Mouse (Mus musculus): ENCODE measurements around the gene Ssc4d.

The Ssc4d gene

GRCm38 (mm10) chr5:135974365-135974764, at the start of gene Ssc4d:
Gene Ssc4d (minus strand): TSS chr5:135974531.
- CTCF ChIA-PET = no interaction called here

DNA sequence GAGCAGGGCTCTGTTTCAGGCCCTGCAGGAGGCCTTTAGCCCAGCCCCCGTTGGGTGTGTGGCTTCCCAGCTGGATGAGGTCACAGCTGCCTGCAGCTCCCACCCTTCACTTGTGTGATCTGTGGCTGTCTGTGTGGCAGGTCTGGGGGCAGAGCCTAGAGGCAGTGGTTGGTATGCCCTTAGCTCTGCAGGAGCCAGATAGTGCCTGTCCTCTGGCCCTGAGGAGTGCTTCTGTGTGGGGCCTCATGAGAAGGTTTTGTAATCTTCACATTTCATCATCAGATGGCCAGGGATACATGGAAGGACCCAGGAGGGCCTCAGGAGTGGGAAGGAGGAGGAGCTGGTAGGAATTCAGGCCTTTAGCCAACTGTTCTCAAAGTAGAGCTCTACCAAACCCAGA, 45.6 kb upstream of the Ssc4d start:
- CTCF ChIA-PET = interaction anchor here (0.5 kb wide), 1 partner anchor 27 kb away, joined by 3 read pairs; no protein-coding TSS in a partner anchor

DNA sequence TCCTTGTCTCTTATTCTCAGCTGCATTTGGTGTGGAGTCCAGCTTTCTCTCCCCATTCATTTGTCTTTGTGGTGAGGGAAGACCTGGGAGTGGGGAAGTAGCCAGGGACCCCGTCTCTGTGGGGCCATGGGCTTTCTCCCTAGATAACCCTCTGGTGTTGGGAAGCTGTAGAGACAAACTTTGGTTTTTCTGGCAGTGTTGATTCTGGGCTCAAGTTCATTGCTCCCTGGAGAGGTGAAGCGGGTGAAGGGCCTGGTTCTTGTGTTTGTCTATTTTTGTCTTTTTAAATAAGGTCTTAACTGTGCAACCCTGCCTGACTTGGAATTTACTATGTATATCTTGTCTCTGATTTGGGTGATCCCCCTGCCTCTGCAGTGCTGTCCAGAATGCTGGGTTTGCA, 44.4 kb upstream of the Ssc4d start:
- CTCF ChIA-PET = no interaction called here

DNA sequence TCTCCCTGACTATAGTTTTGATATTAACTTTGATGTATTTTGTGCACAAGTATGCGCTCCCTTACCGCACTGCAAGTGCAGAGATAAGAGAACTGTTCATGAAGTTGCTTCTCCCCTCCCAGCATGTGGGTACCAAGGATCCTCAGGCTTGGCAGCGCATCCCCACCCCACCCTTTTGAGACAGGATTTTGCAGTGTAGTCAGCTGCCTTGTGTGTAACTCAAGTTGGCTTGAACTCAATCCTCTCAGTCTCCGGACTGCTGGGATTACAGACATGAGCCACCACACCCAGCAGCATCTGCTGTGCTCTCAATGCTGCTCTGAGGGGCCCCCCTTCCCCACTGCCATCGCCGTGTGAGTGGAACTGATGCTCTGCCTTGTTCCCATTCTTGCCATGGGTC, 42.9 kb upstream of the Ssc4d start:
- CTCF ChIA-PET = interaction anchor here (0.7 kb wide), 1 partner anchor 36 kb away, joined by 4 read pairs; no protein-coding TSS in a partner anchor

GRCm38 (mm10) chr5:136016014-136016876, 41.9 kb upstream of the Ssc4d start:
- CTCF ChIA-PET = no interaction called here

DNA sequence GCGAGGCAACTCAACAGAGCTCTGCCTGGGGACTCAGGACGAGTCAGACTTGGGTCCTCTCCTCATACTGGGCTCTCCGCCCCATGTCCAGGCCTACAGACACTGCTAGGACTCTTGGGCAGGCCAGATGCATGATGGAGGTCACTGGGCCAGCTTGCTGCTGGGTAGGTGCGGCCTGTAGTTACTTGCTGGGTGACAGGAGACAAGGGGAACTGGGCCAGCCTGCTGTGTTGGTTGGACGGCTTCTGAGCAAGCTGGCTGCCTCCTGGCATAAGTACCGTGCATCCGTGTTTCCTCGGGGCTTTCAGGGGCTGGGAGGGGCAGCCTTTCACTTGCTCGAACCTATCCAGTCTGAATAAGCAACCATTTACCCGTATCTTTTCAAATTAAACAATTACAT, 41.3 kb upstream of the Ssc4d start:
- CTCF ChIA-PET = interaction anchor here (0.5 kb wide), 1 partner anchor 32 kb away, joined by 4 read pairs; no protein-coding TSS in a partner anchor

DNA sequence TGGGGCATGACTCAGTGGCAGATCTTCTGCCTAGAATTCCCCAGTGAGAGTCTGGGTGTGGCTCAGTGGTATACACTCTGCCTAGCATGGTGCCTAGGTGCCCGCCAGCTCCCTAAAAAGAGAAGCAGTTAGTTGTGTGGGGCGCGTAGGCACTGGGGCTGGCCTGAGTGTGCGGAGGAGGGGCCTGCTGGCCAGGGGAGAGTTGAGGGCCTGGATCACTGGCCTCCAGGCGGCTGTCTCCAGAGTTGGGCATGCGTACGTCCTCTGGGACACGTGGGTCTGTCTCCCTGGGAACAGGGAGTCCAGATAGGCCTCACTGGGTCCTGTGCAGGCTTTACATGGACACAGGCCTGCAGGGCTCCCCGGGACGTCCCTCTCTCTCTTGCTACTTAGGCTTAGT, 40.5 kb upstream of the Ssc4d start:
- CTCF ChIA-PET = interaction anchor here (0.5 to 0.6 kb wide), 3 partner anchors 33 to 694 kb away, joined by 4 to 21 read pairs (median 8); no protein-coding TSS in a partner anchor

DNA sequence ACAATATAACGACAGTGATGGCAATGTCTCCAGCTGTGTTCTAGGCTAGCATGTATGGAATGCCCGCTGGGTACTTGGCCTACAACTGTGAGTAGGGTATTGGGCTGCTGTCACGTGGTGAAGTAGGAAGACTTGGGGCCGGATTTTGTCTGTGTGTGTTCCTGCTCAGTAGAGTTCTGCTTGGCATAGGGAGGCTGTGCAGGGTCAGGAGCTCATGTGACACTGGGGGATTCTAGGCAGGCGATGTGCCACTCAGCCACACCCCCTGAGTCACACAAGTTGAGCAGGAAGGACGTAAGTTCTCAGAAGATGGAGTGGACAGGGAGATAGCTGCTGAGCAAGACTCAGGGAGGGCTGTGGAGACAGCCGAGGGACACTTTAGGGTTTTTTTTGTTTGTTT, 33.4 kb upstream of the Ssc4d start:
- CTCF ChIA-PET = no interaction called here

DNA sequence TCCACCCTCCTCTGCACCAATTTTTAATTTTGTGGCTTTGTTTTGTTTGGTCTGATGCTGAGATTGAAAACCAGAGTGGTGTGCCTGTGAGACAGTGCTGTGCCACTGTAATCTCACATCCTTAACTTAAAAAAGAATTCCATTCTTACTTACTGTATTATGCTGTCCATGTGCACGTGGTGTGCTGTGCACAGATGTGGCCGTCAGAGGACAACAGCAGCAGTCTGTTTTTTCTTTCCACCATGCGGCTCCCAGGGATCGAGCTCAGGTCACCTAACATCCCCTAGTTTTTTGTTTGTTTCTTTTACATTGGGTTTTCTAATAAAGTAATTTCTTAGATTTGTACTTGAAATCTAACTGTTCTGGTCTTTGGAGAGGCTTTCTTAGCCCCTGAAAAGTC, 30.2 kb upstream of the Ssc4d start:
- CTCF ChIA-PET = no interaction called here

- CTCF ChIA-PET = interaction anchor here (0.6 to 0.7 kb wide), 2 partner anchors 108 to 480 kb away, joined by 3 read pairs; no protein-coding TSS in a partner anchor
Measured at GRCm38 (mm10) chr5:136002751-136003151, 28.4 kb upstream of the Ssc4d start.

DNA sequence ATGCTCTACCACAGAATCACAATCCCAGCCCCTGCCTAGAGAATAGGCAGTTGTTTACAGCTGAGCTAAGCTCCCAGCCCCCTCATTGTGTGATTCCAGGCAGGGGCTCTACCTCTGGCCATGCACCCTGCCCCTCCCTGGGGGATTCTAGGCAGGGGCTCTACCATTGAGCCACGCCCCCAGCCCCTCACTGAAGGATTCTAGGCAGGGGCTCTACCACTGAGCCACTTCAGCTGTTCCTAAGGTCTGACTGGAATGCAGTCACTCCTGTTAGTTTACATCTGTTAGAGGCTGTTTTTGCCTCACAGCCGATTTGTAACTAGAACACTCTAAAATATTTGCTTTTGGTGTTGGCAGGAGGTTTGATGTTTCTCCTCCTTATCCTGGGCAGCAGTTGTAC, 28.0 kb upstream of the Ssc4d start:
- CTCF ChIA-PET = interaction anchor here (0.7 kb wide), 1 partner anchor 108 kb away, joined by 3 read pairs; no protein-coding TSS in a partner anchor

DNA sequence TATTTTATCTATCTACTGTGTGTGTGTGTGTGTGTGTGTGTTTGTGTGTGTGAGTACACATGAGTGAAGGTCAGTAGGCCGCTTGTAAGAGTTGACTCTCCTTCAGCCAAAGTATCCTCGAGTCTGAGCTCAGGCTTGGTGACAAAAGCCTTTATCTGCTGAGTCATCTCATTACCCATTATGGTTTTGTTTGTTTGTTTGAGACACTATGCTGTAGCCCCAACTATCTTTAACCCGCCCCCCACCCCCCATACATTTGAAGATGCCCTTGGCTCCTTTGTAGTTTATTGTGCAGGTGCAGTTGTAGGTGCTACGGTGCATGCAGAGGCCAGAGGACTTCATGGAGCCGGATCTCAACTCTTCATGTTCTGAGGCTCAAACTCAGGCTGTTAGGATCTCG, 26.9 kb upstream of the Ssc4d start:
- CTCF ChIA-PET = no interaction called here

DNA sequence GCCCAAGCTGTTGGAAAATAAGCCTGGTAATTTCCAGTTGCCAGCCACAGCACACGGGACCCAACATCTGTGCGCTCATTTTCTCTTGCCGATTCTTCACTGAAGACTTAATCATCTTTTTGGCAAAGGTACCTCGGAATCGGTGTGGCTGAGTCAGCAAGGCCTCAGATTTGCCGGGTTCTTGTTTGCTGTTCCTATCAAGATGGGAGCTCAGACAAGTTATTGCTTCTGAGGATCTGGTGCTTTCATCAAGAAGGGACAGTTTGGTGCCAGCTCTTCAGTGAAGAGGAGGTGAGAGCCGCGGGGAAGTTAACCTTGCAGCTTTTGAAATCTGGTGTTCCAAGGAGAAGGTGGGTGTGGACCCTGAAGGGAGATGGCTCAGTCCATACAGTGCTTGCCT, 21.8 kb upstream of the Ssc4d start:
- CTCF ChIA-PET = interaction anchor here (0.9 kb wide), 1 partner anchor 56 kb away, joined by 3 read pairs; no protein-coding TSS in a partner anchor

DNA sequence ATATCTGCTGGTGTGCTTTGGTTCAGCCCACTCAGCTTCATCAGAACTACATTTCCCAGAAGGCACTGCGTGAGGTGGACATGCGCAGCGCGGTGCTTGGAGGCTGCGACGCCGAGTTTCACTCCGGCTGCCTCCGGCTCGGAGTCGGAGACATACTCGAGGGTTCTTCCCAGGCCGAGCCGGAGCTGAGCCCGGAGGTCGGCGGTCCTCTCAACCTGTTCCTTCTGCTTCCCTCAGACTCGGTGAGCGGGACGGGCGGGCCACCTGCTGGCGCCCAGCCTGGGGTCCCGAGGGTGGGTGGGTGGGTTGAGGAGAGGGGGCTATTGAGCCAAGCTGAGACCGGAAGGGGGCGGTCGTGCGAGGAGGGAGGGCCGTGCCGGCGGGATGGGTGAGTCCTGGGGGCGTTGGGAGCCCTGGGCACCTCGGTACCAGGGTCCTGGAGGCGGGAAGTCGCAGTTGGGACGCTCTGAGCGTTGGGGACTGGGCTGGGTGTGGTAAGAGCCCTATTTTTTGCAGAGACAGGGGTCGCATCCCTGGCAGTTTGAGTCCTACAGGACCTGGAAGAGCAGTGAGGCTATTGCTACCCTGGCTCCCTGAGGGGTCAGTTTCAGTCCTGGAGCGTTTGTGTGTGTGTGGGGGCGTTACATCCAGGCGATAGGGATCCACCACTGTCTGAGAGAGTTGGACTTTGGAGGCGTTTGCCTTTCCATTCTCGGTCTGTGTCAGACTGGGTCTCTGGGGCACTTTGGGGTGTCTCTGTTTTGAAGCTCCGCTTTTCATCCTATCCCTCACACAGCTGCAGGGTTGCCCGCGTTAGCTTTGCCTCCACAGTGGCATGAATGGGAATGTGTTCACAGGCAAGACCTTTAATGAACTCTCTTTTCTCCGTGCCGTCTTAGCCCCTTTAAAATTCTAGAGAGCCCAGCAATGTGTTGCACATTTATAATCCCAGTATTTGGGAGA, 20.7 kb upstream of the Ssc4d start, which contains the start of gene Dtx2:
TSS of gene Dtx2 (plus strand) at position 76 of the 963 bp plus-strand sequence.
- CTCF ChIA-PET = interaction anchor here (0.9 kb wide), 2 partner anchors 33 to 57 kb away, joined by 3 to 5 read pairs; no protein-coding TSS in a partner anchor

DNA sequence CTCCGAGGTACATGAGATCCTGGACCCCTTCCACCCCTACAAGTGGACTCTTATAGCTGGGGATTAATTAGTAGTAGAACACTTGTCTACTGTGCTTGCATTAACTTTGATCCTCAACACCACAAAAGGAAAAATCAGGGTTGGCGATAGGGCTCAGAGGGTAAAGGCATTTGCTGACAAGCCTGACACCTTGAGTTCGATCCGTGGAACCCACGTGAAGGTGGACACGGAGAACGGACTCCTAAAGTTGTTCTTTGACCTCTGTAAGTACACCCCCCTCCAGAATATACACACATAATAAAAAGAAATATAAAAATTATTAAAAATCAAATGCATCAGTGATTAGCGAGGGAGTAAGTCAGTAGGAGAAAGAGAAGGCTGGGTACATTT, 20.0 kb upstream of the Ssc4d start:
- CTCF ChIA-PET = interaction anchor here (0.9 kb wide), 1 partner anchor 34 kb away, joined by 5 read pairs; no protein-coding TSS in a partner anchor

- CTCF ChIA-PET = interaction anchor here (0.7 to 1.0 kb wide), 3 partner anchors 27 to 55 kb away, joined by 3 to 5 read pairs (median 3); no protein-coding TSS in a partner anchor
Measured at GRCm38 (mm10) chr5:135993381-135993965, 19.1 kb upstream of the Ssc4d start.

- CTCF ChIA-PET = no interaction called here
Measured at GRCm38 (mm10) chr5:135990601-135991000, 16.3 kb upstream of the Ssc4d start.

DNA sequence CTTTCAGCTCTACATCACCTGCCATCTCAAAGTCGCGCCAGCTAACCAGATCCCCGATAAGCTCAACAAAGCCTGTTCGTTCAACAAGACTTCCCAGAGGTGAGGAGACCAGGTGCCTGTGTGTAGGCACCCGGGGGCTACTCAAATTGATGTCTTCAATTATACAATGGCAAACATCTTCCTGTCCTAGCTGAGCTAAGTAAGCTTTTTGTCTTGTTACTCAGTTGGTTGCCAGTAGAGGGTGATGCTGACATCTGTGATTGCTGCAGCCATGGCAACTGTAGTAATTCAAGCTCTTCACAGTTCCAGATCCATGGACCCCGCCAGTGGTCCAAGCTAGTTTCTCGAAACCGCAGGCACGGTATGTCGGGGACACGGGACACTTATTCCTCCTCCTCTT, 12.9 kb upstream of the Ssc4d start:
- CTCF ChIA-PET = interaction anchor here (0.6 kb wide), 1 partner anchor 59 kb away, joined by 3 read pairs; no protein-coding TSS in a partner anchor

DNA sequence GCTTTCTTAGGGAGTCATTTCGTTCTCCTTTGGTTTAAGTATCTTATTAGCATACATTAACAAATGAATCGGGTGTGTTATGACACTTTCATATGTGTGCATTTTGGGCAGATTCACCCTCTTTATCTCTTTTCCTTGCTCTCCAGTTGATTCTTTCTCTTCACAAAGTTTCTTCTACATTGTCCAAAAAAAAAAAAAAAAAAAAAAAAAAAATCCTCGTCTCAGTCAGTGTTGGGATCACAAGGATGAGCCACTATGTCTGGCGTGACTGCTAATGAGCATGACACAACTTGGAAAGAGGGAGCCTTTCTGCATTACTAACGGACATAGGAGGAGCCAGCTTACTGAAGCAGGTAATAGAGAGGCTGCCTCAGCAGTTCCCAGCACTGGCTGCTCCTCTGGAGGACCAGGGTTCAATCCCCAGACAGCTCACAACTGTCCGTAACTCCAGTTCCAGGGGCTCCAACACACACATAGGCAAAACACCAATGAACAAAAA, 10.3 kb upstream of the Ssc4d start:
- CTCF ChIA-PET = no interaction called here

DNA sequence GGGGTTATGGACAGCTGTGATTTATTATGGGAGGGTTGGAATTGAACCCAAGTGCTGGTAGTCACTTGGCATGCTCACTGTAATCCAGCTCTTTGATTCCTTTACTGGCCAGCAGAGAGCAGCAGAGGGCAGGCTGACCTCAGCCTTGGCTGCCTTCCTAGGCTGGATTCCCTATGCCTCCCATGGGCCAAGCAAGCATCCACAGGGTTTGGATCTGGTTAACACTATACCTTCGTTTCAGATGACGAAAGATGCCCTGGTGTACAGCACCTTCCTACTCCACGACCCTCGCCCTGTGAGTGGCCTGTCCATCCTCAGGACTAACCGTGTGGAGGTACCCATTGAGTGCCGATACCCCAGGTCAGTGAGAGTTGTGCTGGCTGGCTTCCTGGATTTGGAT, 8.1 kb upstream of the Ssc4d start:
- CTCF ChIA-PET = interaction anchor here (1.1 kb wide), 2 partner anchors 13 to 79 kb away, joined by 4 to 7 read pairs; no protein-coding TSS in a partner anchor

- CTCF ChIA-PET = no interaction called here
Measured at GRCm38 (mm10) chr5:135979904-135980303, 5.6 kb upstream of the Ssc4d start, which contains the start of gene Zp3. Gene Zp3 (plus strand): TSS chr5:135980099.

Measured in spleen, embryonic (tissue).